Mouse (Mus musculus) neural tube, embryonic 13.5 days (tissue): Measurements from ENCODE around the gene Pde4c. TPM values are rescaled to one million over a fixed set of nuclear protein-coding genes. Genes with fewer than 3 reads are reported as not detected.

Experiments used
- ATAC-seq: fragments of 200-750 bp; cut with Nextera tagmentation; 2 replicates; pipeline ENCODE4 v1.8.0; 2017; ENCODE audit warnings: low read depth, mild to moderate bottlenecking, moderate TSS enrichment, moderate library complexity
- H3K27ac ChIP-seq: fragments of 300-500 bp; sonication (generic); replicated peaks from 2 replicates; pipeline ENCODE4 v1.5.1; 2015; ENCODE audit warnings: moderate library complexity, mild to moderate bottlenecking, inconsistent platforms
- H3K27me3 ChIP-seq: fragments of 300-500 bp; sonication (generic); 2 replicates; pipeline ENCODE4 v1.6.1; 2015; ENCODE audit warnings: mild to moderate bottlenecking, inconsistent platforms
- H3K36me3 ChIP-seq: fragments of 300-500 bp; sonication (generic); 2 replicates; pipeline ENCODE4 v1.6.1; 2015; ENCODE audit warnings: mild to moderate bottlenecking, inconsistent platforms
- H3K4me1 ChIP-seq: fragments of 300-500 bp; sonication (generic); replicated peaks from 2 replicates; pipeline ENCODE4 v1.6.1; 2015; ENCODE audit warnings: inconsistent platforms
- H3K4me2 ChIP-seq: fragments of 300-500 bp; sonication (generic); 2 replicates; pipeline ENCODE4 v1.6.1; 2015; ENCODE audit warnings: inconsistent platforms, mild to moderate bottlenecking, moderate library complexity
- H3K4me3 ChIP-seq: fragments of 300-500 bp; sonication (generic); 2 replicates; pipeline ENCODE4 v1.5.1; 2015; ENCODE audit warnings: mild to moderate bottlenecking, inconsistent platforms
- H3K9ac ChIP-seq: fragments of 300-500 bp; sonication (generic); 2 replicates; pipeline ENCODE4 v1.6.1; 2015; ENCODE audit warnings: moderate library complexity, mild to moderate bottlenecking, inconsistent platforms
- H3K9me3 ChIP-seq: fragments of 300-500 bp; sonication (generic); 2 replicates; pipeline ENCODE4 v1.6.1; 2016; ENCODE audit warnings: inconsistent platforms
- WGBS: fragments of 180-500 bp; shearing (Covaris S2); methylation state at CpG from one replicate; pipeline ENCODE4 v1.1.7; 2015; 5-methylcytosine and 5-hydroxymethylcytosine counted together
- polyA plus RNA-seq: library from polyadenylated mRNA; unstranded; fragments of >200 nt; fragmentation: Nextera tagmentation; extraction: Ambion mirVana; gene quantifications from 2 replicates; pipeline ENCODE4 v1.2.1, GENCODE M21; 2015

The Pde4c gene
- polyA plus RNA-seq, 1 experiment from 2014 or later = 0.18 TPM

DNA sequence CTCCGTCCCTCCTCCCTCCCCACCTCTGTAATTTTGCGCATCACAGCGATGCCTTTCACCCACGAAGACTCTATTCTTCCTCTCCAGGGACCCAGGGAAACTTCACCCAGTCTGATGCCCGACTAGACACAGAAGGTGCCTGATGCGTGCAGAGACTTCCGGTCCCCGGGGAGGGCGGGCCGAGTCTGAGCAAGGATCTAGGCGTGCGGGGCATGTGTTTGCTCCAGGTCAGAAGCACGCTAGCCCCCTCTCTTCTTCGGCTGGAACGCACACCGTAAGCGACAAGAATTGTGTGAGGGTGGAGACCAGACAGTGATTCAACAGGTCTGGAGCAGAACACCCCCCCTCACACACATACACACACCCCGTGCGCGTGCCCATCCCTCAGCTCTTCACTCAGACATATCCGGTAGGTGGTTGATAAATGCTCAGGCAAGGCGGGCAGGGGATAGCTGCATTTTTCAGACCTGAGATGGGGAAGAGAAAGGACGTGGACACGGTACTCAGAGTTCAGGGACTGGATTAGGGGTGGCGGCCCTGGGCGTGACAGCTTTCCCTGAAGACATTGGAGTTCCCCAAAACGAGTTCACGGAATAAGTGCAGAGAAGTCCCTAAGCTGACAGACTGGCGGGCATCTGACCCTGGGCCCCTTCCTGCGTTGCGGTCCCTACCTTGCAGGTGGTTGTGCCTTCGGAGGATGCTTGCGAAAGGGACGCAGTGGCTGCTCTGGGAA, 42.5 kb downstream of the Pde4c start:
- no peak for ATAC-seq
- peak overlapping the region; percentile 28 for H3K4me3 ChIP-seq

DNA sequence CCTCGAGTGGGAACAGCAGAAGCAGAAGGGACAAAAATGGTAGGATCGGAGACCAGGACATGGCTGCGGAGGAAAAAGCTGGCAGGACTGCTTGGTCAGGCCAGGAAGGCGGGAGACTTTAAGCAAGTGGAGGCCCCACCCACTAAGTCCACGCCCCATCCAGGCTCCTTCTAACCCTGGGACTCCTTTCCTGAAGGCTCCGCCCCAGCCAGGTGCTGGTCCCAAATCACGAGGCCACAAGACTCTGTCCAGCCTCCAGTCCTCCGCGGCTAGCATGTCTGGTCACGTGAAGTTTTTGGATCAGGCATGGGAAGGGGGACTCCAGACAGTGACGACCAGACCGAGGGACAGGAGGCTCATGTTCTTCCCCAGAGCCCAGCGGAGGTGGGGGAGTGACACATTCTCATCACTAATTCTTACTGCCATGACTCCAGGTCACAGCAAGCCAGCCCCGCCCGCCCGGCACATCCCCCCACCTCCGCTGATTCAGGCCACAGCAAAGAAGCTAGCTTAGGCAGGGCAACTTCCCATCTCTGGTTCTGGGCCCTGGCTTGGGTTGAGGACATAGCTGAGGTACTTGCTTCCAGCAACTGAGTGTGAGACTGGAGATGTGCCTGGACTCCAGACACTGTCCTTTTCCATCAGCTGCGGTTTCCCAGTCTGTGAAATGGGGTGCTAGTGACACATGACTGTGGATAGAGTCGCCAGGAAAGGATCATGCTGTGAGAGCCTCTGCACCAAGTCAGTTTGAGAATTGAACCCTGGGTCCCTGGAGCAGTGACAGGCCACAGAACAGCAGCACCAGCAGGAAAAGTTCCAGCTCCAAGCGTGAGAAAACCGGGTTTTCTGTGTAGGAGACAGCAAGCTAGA, 43.3 kb downstream of the Pde4c start:
- H3K9ac ChIP-seq = peak overlapping the region; percentile 61
- H3K27ac ChIP-seq = no peak overlapping the region
- H3K36me3 ChIP-seq = peaks cover 46% of the 10 kb centered on the region
- H3K4me2 ChIP-seq = peak overlapping the region; percentile 56
- ATAC-seq = no peak
- no peaks in the 10 kb centered on the region for H3K9me3 ChIP-seq
- WGBS = 8% methylated on average over 21 of the region's 21 CpGs
- H3K4me1 ChIP-seq = peaks cover 20% of the 10 kb centered on the region
- H3K27me3 ChIP-seq = peaks cover 20% of the 10 kb centered on the region; the same call in 1 of the 2 replicates
- H3K4me3 ChIP-seq = peak overlapping the region; percentile 28

More for the DNA sequence above, 42.5 kb downstream of the Pde4c start:
- H3K4me2 ChIP-seq = peak overlapping the region; percentile 56
- H3K9ac ChIP-seq = peak overlapping the region; percentile 61
- H3K27ac ChIP-seq = no peak overlapping the region
- H3K27me3 ChIP-seq = peaks cover 20% of the 10 kb centered on the region; the same call in 1 of the 2 replicates
- H3K4me1 ChIP-seq = peaks cover 28% of the 10 kb centered on the region
- no peaks in the 10 kb centered on the region for H3K9me3 ChIP-seq
- peaks cover 38% of the 10 kb centered on the region for H3K36me3 ChIP-seq
- WGBS = 2% methylated on average over 34 of the region's 34 CpGs

DNA sequence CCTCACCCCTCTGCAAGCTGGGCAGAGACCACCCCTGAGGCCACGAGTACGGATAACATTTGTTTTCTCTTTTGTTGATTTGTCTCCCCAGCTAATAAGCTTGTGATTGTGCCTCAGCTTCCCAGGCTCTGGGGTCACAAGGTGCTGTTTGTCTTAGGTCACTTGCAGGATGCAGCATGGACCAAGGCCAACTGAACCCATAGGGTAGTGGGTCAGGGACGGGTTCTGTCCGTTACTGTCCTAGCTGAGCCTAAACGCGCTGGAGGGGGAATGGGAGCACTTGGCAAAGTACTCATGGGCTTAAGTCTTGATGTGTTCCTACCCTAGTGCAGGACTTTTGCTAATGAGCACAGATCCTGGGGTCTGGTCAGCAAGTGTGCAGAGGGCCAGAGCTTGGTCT, 44.0 kb downstream of the Pde4c start:
- H3K4me2 ChIP-seq = no peak overlapping the region
- peaks cover 53% of the 10 kb centered on the region for H3K36me3 ChIP-seq
- no peak overlapping the region for H3K27ac ChIP-seq
- H3K27me3 ChIP-seq = peaks cover 20% of the 10 kb centered on the region; the same call in 1 of the 2 replicates
- H3K9ac ChIP-seq = no peak overlapping the region
- H3K4me1 ChIP-seq = peaks cover 21% of the 10 kb centered on the region
- WGBS = 76% methylated on average over 6 of the region's 6 CpGs
- no peak for ATAC-seq
- no peaks in the 10 kb centered on the region for H3K9me3 ChIP-seq
- H3K4me3 ChIP-seq = no peak overlapping the region

DNA sequence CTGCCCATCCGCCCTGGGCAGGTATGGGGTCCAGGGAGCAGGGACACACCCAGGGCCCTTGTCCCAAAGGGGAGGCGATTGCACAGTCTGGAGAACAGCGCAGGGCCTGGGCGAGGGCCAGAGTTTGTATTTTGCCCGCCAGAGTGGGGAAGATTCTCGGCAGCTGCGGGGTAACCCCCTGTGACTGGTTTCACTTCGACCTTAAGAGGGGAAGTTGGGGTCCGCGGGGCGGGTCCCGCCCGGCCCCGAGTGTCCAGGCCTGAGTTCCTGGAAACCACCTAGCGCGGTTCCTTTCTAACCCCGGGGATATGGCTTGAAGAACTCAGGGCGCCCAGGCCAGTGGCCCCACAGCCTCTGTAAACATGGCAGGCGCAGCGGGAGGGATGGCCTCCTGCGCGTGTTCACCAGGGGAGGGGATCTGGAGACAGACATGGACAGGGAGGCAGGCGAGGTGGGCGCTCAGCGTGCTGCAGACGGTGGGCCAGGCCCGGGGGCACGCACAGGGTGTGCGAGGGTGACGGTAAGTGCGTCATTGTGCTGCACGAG, 44.8 kb downstream of the Pde4c start:
- H3K4me1 ChIP-seq = peaks cover 29% of the 10 kb centered on the region
- no peak overlapping the region for H3K4me2 ChIP-seq
- no peak overlapping the region for H3K4me3 ChIP-seq
- ATAC-seq = no peak
- 95% methylated on average over 32 of the region's 32 CpGs for whole genome bisulfite sequencing
- H3K9me3 ChIP-seq = no peaks in the 10 kb centered on the region
- H3K36me3 ChIP-seq = peaks cover 61% of the 10 kb centered on the region
- no peak overlapping the region for H3K27ac ChIP-seq
- H3K9ac ChIP-seq = no peak overlapping the region
- peaks cover 20% of the 10 kb centered on the region; the same call in 1 of the 2 replicates for H3K27me3 ChIP-seq

DNA sequence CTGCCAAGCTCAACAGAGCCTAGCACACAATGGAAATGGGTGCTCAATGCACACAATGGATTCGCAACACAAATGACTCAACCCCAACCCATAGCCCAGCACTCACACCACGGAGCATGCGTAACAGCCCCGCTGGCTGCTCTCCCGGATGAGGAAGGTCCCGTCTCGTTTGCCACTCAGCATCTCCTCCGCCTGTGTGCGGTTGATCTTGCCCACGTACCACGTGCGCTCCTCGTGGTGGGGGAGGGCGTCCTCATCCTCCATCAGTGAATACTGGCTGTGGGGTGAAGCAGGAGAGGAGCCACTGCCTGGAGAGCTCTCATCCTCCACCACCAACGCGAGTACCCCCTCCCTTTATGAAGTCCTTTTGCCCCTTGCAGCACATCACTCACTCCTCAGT, 45.4 kb downstream of the Pde4c start:
- 88% methylated on average over 16 of the region's 16 CpGs for WGBS
- H3K9ac ChIP-seq = no peak overlapping the region
- H3K4me1 ChIP-seq = peaks cover 36% of the 10 kb centered on the region
- H3K9me3 ChIP-seq = no peaks in the 10 kb centered on the region
- H3K4me3 ChIP-seq = no peak overlapping the region
- peak; percentile 8; the same call in 1 of the 2 replicates for ATAC-seq
- peaks cover 20% of the 10 kb centered on the region; the same call in 1 of the 2 replicates for H3K27me3 ChIP-seq
- H3K36me3 ChIP-seq = peaks cover 68% of the 10 kb centered on the region
- no peak overlapping the region for H3K4me2 ChIP-seq
- H3K27ac ChIP-seq = no peak overlapping the region

DNA sequence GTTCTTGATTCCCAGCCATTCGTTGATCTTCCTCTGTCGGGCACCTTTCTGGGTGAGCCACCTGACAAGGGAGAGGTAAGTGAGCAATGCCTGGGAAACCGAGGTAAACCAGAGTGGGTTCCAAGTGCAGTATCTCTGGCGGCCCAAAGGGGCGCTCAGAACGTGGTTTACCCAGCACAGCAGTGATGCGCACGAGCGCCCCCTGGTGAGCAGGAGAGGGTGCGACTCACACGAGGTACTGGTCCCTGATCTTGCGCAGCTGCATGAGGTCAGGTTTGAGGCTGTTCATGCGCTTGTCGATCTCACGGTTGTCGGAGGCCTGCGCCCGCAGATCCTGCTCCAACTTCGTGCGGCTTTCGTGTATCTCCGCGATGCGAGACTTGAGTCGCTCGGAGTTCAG, 45.8 kb downstream of the Pde4c start:
- no peak overlapping the region for H3K4me2 ChIP-seq
- WGBS = 8% methylated on average over 26 of the region's 26 CpGs
- H3K36me3 ChIP-seq = peaks cover 72% of the 10 kb centered on the region
- H3K9me3 ChIP-seq = no peaks in the 10 kb centered on the region
- H3K4me1 ChIP-seq = peaks cover 40% of the 10 kb centered on the region
- H3K27ac ChIP-seq = no peak overlapping the region
- 0 out of 2 replicates have a peak overlapping the region, but pooled peaks have one; percentile 34 for H3K9ac ChIP-seq
- peak; percentile 49 for ATAC-seq
- no peak overlapping the region for H3K4me3 ChIP-seq
- peaks cover 20% of the 10 kb centered on the region; the same call in 1 of the 2 replicates for H3K27me3 ChIP-seq

DNA sequence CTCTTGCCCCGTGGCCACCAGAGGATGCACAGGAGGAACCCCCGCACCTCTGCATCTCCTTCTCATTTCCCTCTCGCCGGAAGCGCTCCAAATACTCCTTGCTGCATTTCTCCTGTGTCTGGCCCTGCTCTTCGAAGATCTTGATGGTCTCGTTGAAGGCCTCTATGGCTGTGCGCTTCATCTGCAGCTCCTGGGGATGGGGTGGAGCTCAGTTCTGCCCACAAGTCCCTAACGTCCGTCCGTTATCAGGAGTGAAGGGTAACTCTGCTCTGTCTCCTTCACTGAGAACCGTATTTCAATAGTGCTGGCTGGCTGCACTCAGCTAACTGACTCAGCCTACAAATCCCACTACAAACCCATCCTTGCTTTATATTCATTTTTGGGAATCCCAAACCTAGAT, 46.3 kb downstream of the Pde4c start:
- no peak for ATAC-seq
- peaks cover 45% of the 10 kb centered on the region for H3K4me1 ChIP-seq
- peaks cover 20% of the 10 kb centered on the region; the same call in 1 of the 2 replicates for H3K27me3 ChIP-seq
- 0 out of 2 replicates have a peak overlapping the region, but pooled peaks have one; percentile 18 for H3K27ac ChIP-seq
- H3K36me3 ChIP-seq = peaks cover 77% of the 10 kb centered on the region
- H3K4me2 ChIP-seq = no peak overlapping the region
- 0 out of 2 replicates have a peak overlapping the region, but pooled peaks have one; percentile 34 for H3K9ac ChIP-seq
- no peak overlapping the region for H3K4me3 ChIP-seq
- H3K9me3 ChIP-seq = no peaks in the 10 kb centered on the region
- 68% methylated on average over 12 of the region's 12 CpGs for WGBS

DNA sequence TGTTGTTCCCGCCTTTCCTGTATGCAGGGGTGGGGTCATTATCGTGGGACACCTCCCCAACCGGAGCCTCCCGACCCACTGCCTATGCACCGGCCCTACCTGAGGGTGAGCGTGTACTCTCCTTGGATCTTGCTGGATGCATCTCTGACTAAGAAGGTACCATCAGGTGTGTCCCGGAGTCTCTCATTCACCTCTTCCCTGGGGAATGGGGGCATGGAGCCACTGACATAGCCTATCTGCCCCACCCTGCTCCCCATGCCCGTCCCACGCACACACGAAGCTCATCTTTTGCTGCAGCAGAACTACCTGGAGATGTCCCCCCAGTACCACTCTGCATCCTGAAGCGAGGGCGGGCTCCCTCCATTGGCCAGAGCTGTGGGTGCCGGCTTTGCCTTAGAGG, 47.2 kb downstream of the Pde4c start:
- peaks cover 51% of the 10 kb centered on the region for H3K4me1 ChIP-seq
- no peak overlapping the region for H3K9ac ChIP-seq
- no peak for ATAC-seq
- no peak overlapping the region for H3K27ac ChIP-seq
- no peaks in the 10 kb centered on the region for H3K9me3 ChIP-seq
- peaks cover 20% of the 10 kb centered on the region; the same call in 1 of the 2 replicates for H3K27me3 ChIP-seq
- H3K36me3 ChIP-seq = peaks cover 77% of the 10 kb centered on the region
- H3K4me3 ChIP-seq = no peak overlapping the region
- 94% methylated on average over 13 of the region's 13 CpGs for WGBS
- H3K4me2 ChIP-seq = no peak overlapping the region

DNA sequence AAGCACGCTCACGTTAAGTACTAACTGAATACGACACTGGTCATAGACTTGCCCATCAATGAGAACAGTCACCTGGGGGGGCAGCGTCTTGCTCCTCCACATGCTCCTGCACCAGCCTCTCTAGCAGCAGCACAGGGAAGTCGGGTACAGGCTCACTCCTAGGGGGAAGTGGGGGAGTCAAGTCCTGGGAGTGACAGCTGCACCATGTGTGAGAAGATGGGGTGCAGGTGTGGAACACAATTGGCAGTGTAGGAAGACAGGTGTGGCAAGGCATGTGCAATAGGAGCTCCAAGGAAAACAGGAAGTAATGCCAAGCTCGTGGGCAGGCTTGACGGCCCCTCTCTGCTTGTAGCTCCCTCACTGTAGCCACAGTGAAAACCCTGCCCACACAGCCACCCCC, 47.7 kb downstream of the Pde4c start:
- Histone ChIP-seq H3K9me3 (no peaks in the 10 kb centered on the region), H3K27me3 (peaks cover 16% of the 10 kb centered on the region; the same call in 1 of the 2 replicates), H3K4me3 (no peak overlapping the region), H3K9ac (no peak overlapping the region), H3K4me1 (peaks cover 49% of the 10 kb centered on the region), H3K36me3 (peaks cover 77% of the 10 kb centered on the region), H3K4me2 (no peak overlapping the region), H3K27ac (no peak overlapping the region)
- ATAC-seq = no peak
- WGBS = 90% methylated on average over 7 of the region's 7 CpGs

DNA sequence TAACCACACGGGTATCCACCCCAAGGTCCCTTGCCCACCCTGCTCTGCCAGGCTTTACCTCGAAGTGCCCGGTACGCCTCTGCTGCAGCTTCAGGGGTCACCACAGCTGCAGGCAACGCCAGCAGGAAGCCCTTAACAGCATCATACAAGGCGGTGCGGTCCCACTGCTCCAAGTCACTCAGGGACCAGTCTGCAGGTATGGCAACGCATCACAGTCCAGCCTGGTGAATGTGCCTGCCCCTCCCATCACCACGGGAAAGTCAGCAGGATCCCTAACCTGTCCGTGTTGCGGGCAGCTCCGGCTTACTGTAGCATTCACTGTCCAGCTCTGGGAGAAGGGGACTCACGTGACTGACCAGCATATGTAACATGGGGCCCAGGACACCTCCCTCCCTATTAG, 48.6 kb downstream of the Pde4c start:
- ATAC-seq = no peak
- H3K4me1 ChIP-seq = peaks cover 41% of the 10 kb centered on the region
- no peak overlapping the region for H3K4me2 ChIP-seq
- 95% methylated on average over 13 of the region's 13 CpGs for WGBS
- peaks cover 75% of the 10 kb centered on the region for H3K36me3 ChIP-seq
- no peaks in the 10 kb centered on the region for H3K9me3 ChIP-seq
- no peak overlapping the region for H3K4me3 ChIP-seq
- H3K9ac ChIP-seq = 0 out of 2 replicates have a peak overlapping the region, but pooled peaks have one; percentile 31
- H3K27ac ChIP-seq = no peak overlapping the region
- H3K27me3 ChIP-seq = peaks cover 7% of the 10 kb centered on the region; the same call in 1 of the 2 replicates

DNA sequence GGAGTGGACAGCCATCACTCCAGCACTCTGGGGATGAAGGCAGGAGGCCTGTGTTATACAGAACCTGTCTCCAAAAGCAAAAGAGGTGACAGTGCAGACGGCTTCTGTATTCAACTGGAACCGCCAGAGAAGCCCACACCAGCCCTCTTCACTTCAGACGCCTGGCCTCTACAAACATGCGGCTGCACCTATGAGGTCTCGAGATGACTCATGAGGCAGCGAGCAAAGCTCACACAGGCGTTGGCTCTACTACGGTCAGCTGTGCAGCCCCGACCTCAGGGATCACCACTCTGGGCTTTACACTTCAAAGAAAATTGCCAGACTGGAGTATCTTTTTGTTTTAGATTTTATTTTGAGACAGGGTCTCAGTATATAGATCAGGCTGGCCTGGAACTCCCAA, 49.4 kb downstream of the Pde4c start:
- Histone ChIP-seq H3K36me3 (peaks cover 67% of the 10 kb centered on the region), H3K4me3 (no peak overlapping the region), H3K27me3 (no peaks in the 10 kb centered on the region), H3K27ac (peak overlapping the region; percentile 77), H3K4me2 (no peak overlapping the region), H3K4me1 (peaks cover 46% of the 10 kb centered on the region), H3K9ac (peak overlapping the region; percentile 94; the same call in 1 of the 2 replicates), H3K9me3 (no peaks in the 10 kb centered on the region)
- ATAC-seq = no peak
- 91% methylated on average over 9 of the region's 9 CpGs for WGBS
